Mouse (Mus musculus): ENCODE results near the gene 0610040J01Rik. TPM values are rescaled to one million over a fixed set of nuclear protein-coding genes. Genes with fewer than 3 reads are reported as not detected.

Gene 0610040J01Rik
- polyA plus RNA-seq, 2 experiments from 2014 or later, result not detected

- peak; percentile 89 for ATAC-seq
These were observed 94.3 kb downstream of the 0610040J01Rik start for GRCm38 (mm10) chr5:63906149-63907093.

GRCm38 (mm10) chr5:63907513-63907912, 95.3 kb downstream of the 0610040J01Rik start:
- ATAC-seq, result no peak

GRCm38 (mm10) chr5:63910171-63910960, 98.2 kb downstream of the 0610040J01Rik start:
- no peak for ATAC-seq

GRCm38 (mm10) chr5:63914896-63915295, 102.7 kb downstream of the 0610040J01Rik start:
- ATAC-seq, result no peak

- ATAC-seq, result no peak
These were observed 104.4 kb downstream of the 0610040J01Rik start for GRCm38 (mm10) chr5:63916457-63917139.

- no peak for ATAC-seq
These were observed 106.0 kb downstream of the 0610040J01Rik start for GRCm38 (mm10) chr5:63918201-63918600.

GRCm38 (mm10) chr5:63923305-63924025, 111.3 kb downstream of the 0610040J01Rik start:
- no peak for ATAC-seq

- ATAC-seq, result no peak
These were observed 113.0 kb downstream of the 0610040J01Rik start for GRCm38 (mm10) chr5:63925035-63925628.

GRCm38 (mm10) chr5:63930824-63931358, 118.7 kb downstream of the 0610040J01Rik start:
- no peak for ATAC-seq

- ATAC-seq, result no peak
These were observed 120.7 kb downstream of the 0610040J01Rik start for GRCm38 (mm10) chr5:63932829-63933228.

GRCm38 (mm10) chr5:63935581-63935980, 123.4 kb downstream of the 0610040J01Rik start:
- ATAC-seq, result no peak

- ATAC-seq, result no peak
These were observed 124.6 kb downstream of the 0610040J01Rik start for GRCm38 (mm10) chr5:63936740-63937139.

GRCm38 (mm10) chr5:63938575-63938974, 126.4 kb downstream of the 0610040J01Rik start:
- no peak for ATAC-seq

GRCm38 (mm10) chr5:63941891-63942290, 129.7 kb downstream of the 0610040J01Rik start:
- ATAC-seq, result no peak

- peak; percentile 28 for ATAC-seq
These were observed 131.1 kb downstream of the 0610040J01Rik start for GRCm38 (mm10) chr5:63943291-63943690.

GRCm38 (mm10) chr5:63947526-63947925, 135.4 kb downstream of the 0610040J01Rik start:
- ATAC-seq, result no peak

GRCm38 (mm10) chr5:63949195-63949594, 137.0 kb downstream of the 0610040J01Rik start:
- ATAC-seq, result no peak
